Mouse (Mus musculus) bone marrow, adult 2 months (tissue): ENCODE results near the gene Olfr1370.

Experiments
- CTCF ChIP-seq: fragments of 200-500 bp; IDR thresholded peaks from 2 replicates; pipeline ENCODE4 v1.5.1; 2011; ENCODE audit warnings: low read length, control low read depth; ENCODE audit not compliant: control insufficient read depth, insufficient read depth
- POLR2A ChIP-seq: fragments of 200-500 bp; IDR thresholded peaks from 2 replicates; pipeline ENCODE4 v1.6.1; 2011; ENCODE audit warnings: low read depth, mild to moderate bottlenecking, control low read depth, low read length, borderline replicate concordance; ENCODE audit not compliant: control insufficient read depth

DNA sequence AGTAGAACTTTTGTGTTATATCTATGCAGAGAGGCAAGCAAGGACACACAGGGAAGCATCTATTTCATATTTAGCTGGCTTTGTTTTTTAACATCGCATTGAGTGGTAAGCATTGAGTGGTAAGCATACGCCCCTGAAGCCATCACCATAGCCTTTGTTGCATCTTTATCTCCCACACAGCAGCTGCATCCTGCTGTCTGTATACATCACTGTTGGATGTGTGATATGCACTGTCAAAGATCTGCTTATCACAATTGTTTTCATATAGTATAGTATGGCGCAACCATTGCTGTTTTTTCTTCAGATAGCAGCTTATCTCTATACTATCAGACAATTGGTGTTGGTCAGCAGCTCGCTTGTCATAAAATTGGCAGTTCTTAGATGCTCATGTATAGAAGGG, 39.4 kb upstream of the Olfr1370 start:
- no peak for TF ChIP-seq CTCF
- no peak for TF ChIP-seq POLR2A
